Comparison of ENCODE assay signal across 7 mouse cellular contexts in the genomic region with DNA sequence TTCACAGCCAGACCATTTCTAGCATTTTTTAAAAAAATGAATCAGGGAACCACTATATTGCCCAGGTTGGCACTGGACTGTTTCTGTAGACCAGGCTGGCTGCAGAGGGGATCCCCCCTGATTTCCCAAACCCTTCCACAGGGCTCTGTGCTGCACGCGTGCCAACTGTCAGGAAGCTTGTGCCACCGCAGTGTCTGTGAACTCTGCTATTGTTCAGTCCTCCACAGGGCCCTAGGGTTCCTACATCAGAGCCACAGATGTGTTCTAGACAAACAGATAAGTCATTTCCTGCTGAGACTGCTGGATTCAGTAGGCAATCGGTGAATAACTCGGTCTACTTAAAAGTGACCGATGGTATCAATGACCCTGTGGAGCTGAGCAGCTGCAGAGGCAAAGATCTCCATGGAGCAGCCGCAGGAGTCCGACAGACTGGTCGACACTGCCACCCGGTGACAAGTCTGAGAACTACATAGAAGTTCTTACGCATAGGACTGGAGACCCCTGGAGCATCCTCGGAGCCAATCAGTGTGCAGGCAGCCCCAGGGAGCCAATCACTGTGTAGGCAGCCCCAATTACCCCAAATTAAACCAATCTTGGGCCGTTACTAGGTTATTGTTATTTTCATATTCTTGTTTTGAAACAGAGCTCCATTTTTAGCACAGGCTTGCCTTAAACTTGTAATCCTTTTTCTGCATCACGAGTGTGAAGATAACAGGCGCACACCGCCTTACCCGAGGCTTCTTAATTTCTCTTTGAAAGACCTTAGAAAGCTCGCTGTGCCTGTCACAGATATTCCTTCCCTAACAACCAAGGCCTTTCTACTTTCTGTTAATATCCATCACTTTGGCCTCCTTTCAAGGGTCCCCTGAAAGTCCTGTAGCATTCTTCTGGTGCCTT. TPM values are rescaled to one million over a fixed set of nuclear protein-coding genes. Genes with fewer than 3 reads are reported as not detected.
DNase-seq lines count a peak whose midpoint lies in the region; ATAC-seq lines count a peak whose summit lies in the region.

No protein-coding gene starts in this region.

- intact Hi-C loops in left cerebral cortex, postnatal 25 days (cut with DNase I): loop anchor here (2.0 kb wide), 3 partner anchors 53 to 197 kb away; partner anchors contain the start of gene Adra2b

- H3K4me3 ChIP-seq in intestine, embryonic 15.5 days (replicated peaks): no peak overlapping the region; the same call in 1 of the 2 replicates
- H3K4me3 ChIP-seq in midbrain, embryonic 10.5 days: peak overlapping the region; percentile 41

- no peak overlapping the region for H3K9ac ChIP-seq in intestine, embryonic 15.5 days

- WGBS in intestine, embryonic 15.5 days: 17% methylated on average over 18 of the region's 18 CpGs
- 18% methylated on average over 18 of the region's 18 CpGs for WGBS in midbrain, embryonic 10.5 days

- no peaks in the 10 kb centered on the region for H3K36me3 ChIP-seq in intestine, embryonic 15.5 days
- H3K36me3 ChIP-seq in midbrain, embryonic 10.5 days: no peaks in the 10 kb centered on the region

- H3K9me3 ChIP-seq in intestine, embryonic 15.5 days: no peaks in the 10 kb centered on the region
- no peaks in the 10 kb centered on the region for H3K9me3 ChIP-seq in midbrain, embryonic 10.5 days (replicated peaks)

- ATAC-seq in intestine, embryonic 15.5 days: peak; percentile 94

- no peaks in the 10 kb centered on the region for H3K4me1 ChIP-seq in intestine, embryonic 15.5 days (replicated peaks)
- H3K4me1 ChIP-seq in midbrain, embryonic 10.5 days: peaks cover 4% of the 10 kb centered on the region

- H3K27me3 ChIP-seq in intestine, embryonic 15.5 days (replicated peaks): peaks cover 1% of the 10 kb centered on the region; the same call in 1 of the 2 replicates
- peaks cover 12% of the 10 kb centered on the region; the same call in 1 of the 2 replicates for H3K27me3 ChIP-seq in midbrain, embryonic 10.5 days (ENCODE audit: low read depth, poor library complexity, severe bottlenecking)

- peak overlapping the region; percentile 47 for H3K4me2 ChIP-seq in intestine, embryonic 15.5 days (replicated peaks)

- peak; percentile 67 to 68 for DNase-seq in adrenal gland, adult 18-20 months (ENCODE audit: low spot score in 2 of 2)
- DNase-seq in embryo, embryonic 10 days (ENCODE audit: low spot score): peak; percentile 96
- DNase-seq in gastrocnemius, postnatal 25 days: peak; percentile 53
- peak; percentile 94 to 96 for DNase-seq in left cerebral cortex, postnatal 25 days (ENCODE audit: low spot score in 2 of 2)
- peak; percentile 89 for DNase-seq in midbrain, embryonic 10.5 days (ENCODE audit: low spot score)
- DNase-seq in right cerebral cortex, postnatal 4 days: peak; percentile 95

- no peak overlapping the region for H3K27ac ChIP-seq in intestine, embryonic 15.5 days
- H3K27ac ChIP-seq in midbrain, embryonic 10.5 days (replicated peaks): peak overlapping the region; percentile 46; the same call in 1 of the 2 replicates

RNA-seq across cellular contexts. Expression of gene Prom2, which starts 18.1 kb away (rescaled TPM):
- under 1 TPM; 0.46 to 0.70 TPM for total RNA-seq in adrenal gland, adult 18-20 months (2021)
- total RNA-seq in gastrocnemius, postnatal 25 days (2021): not detected
- 0.63 and 0.65 TPM in 2 replicates for polyA plus RNA-seq in intestine, embryonic 15.5 days (2015; fragmentation: Nextera tagmentation; extraction: Ambion mirVana)
- total RNA-seq in left cerebral cortex, postnatal 25 days (2021): under 1 TPM; 0.18 to 0.21 TPM
- polyA plus RNA-seq in midbrain, embryonic 10.5 days (2016; fragmentation: Nextera tagmentation; extraction: Ambion mirVana): 0.28 and 0.43 TPM in 2 replicates

RNA-seq across cellular contexts. Expression of gene Zfp661, which starts 27.6 kb away (rescaled TPM):
- 1 to 10 TPM; 2.6 to 3.5 TPM for total RNA-seq in adrenal gland, adult 18-20 months (2021)
- 1 to 10 TPM; 1.7 to 2.1 TPM for total RNA-seq in gastrocnemius, postnatal 25 days (2021)
- 3.5 and 3.6 TPM in 2 replicates for polyA plus RNA-seq in intestine, embryonic 15.5 days (2015; fragmentation: Nextera tagmentation; extraction: Ambion mirVana)
- 1 to 10 TPM; 7.1 to 7.9 TPM for total RNA-seq in left cerebral cortex, postnatal 25 days (2021)
- polyA plus RNA-seq in midbrain, embryonic 10.5 days (2016; fragmentation: Nextera tagmentation; extraction: Ambion mirVana): 7.6 and 9.6 TPM in 2 replicates

RNA-seq across cellular contexts. Expression of gene Mrps5, which starts 27.7 kb away (rescaled TPM):
- total RNA-seq in adrenal gland, adult 18-20 months (2021): 100 to 1,000 TPM; 108 to 114 TPM
- total RNA-seq in gastrocnemius, postnatal 25 days (2021): 10 to 100 TPM; 78.9 to 79.3 TPM
- polyA plus RNA-seq in intestine, embryonic 15.5 days (2015; fragmentation: Nextera tagmentation; extraction: Ambion mirVana): 155 and 165 TPM in 2 replicates
- total RNA-seq in left cerebral cortex, postnatal 25 days (2021): 10 to 100 TPM; 87.7 to 89.0 TPM
- polyA plus RNA-seq in midbrain, embryonic 10.5 days (2016; fragmentation: Nextera tagmentation; extraction: Ambion mirVana): 169 and 178 TPM in 2 replicates

RNA-seq across cellular contexts. Expression of gene Kcnip3, which starts 37.4 kb away (rescaled TPM):
- total RNA-seq in adrenal gland, adult 18-20 months (2021): 1 to 10 TPM; 5.3 to 6.0 TPM
- under 1 TPM; 0.28 to 0.38 TPM for total RNA-seq in gastrocnemius, postnatal 25 days (2021)
- 3.3 and 4.0 TPM in 2 replicates for polyA plus RNA-seq in intestine, embryonic 15.5 days (2015; fragmentation: Nextera tagmentation; extraction: Ambion mirVana)
- 100 to 1,000 TPM; 120 to 123 TPM for total RNA-seq in left cerebral cortex, postnatal 25 days (2021)
- 1.8 and 2.6 TPM in 2 replicates for polyA plus RNA-seq in midbrain, embryonic 10.5 days (2016; fragmentation: Nextera tagmentation; extraction: Ambion mirVana)
